Mouse (Mus musculus) MEL (cell line): Measurements from ENCODE around the gene Msantd1. TPM values are rescaled to one million over a fixed set of nuclear protein-coding genes. Genes with fewer than 3 reads are reported as not detected.
A peak's percentile ranks its signal among the peaks of the same experiment; 100 is the strongest.

Source experiments
- DNase-seq: peaks from one replicate; pipeline ENCODE4 v3.0.0; 2011; ENCODE audit warnings: low read depth, low spot score
- H3K27ac ChIP-seq: 2 replicates; pipeline ENCODE4 v1.5.1; 2012; ENCODE audit warnings: low read depth, mild to moderate bottlenecking, control low read depth, low read length, moderate library complexity; ENCODE audit not compliant: control insufficient read depth
- H3K27me3 ChIP-seq, 2 experiments: fragments of 150-350 bp in 1 of 2; sonication (generic) in 1 of 2; 2 replicates each; pipeline ENCODE4 v1.6.1; 2012; ENCODE audit warnings: low read length in 2 of 2, mild to moderate bottlenecking in 2 of 2, improper control_type of control experiment in 1 of 2, moderate library complexity in 1 of 2; ENCODE audit not compliant: insufficient read depth in 2 of 2, control insufficient read depth in 1 of 2
- H3K36me3 ChIP-seq, 2 experiments: 2 replicates each; pipeline ENCODE4 v1.6.1; 2012 to 2014; ENCODE audit warnings: low read length in 2 of 2, improper control_type of control experiment in 1 of 2, inconsistent platforms in 1 of 2, mild to moderate bottlenecking in 1 of 2; ENCODE audit not compliant: insufficient read depth in 2 of 2, control insufficient read depth in 1 of 2
- H3K4me1 ChIP-seq, 2 experiments: fragments of 150-350 bp in 1 of 2; sonication (generic) in 1 of 2; 2 replicates each; pipeline ENCODE4 v1.6.1; 2012; ENCODE audit warnings: low read length in 2 of 2, improper control_type of control experiment in 1 of 2, mild to moderate bottlenecking in 1 of 2; ENCODE audit not compliant: insufficient read depth in 2 of 2, control insufficient read depth in 1 of 2
- H3K4me3 ChIP-seq, 2 experiments: fragments of 150-350 bp in 1 of 2; sonication (generic) in 1 of 2; 2 replicates each; pipeline ENCODE4 v1.5.1; 2012; ENCODE audit warnings: low read depth in 2 of 2, low read length in 2 of 2, mild to moderate bottlenecking in 2 of 2, moderate library complexity in 2 of 2, control low read depth in 1 of 2, improper control_type of control experiment in 1 of 2; ENCODE audit not compliant: control insufficient read depth in 1 of 2, insufficient read depth in 1 of 2
- H3K79me2 ChIP-seq: 2 replicates; pipeline ENCODE4 v1.6.1; 2012; ENCODE audit warnings: mild to moderate bottlenecking, low read length, moderate library complexity; ENCODE audit not compliant: control insufficient read depth, poor library complexity, insufficient read depth
- H3K9ac ChIP-seq: 2 replicates; pipeline ENCODE4 v1.6.1; 2012; ENCODE audit warnings: low read depth, mild to moderate bottlenecking, control low read depth, low read length, moderate library complexity; ENCODE audit not compliant: control insufficient read depth, poor library complexity, severe bottlenecking
- H3K9me3 ChIP-seq: fragments of 150-350 bp; sonication (generic); replicated peaks from 2 replicates; pipeline ENCODE4 v1.6.1; 2012; ENCODE audit warnings: mild to moderate bottlenecking, low read length, improper control_type of control experiment, moderate library complexity; ENCODE audit not compliant: insufficient read depth
- BHLHE40 ChIP-seq: IDR thresholded peaks from 2 replicates; pipeline ENCODE4 v1.6.1; 2012; ENCODE audit warnings: low read depth, mild to moderate bottlenecking, inconsistent platforms, low read length, improper control_type of control experiment, borderline replicate concordance
- CHD1 ChIP-seq: IDR thresholded peaks from 2 replicates; pipeline ENCODE4 v1.6.1; 2012; ENCODE audit warnings: low read depth, mild to moderate bottlenecking, inconsistent platforms, low read length, improper control_type of control experiment
- ELF1 ChIP-seq: IDR thresholded peaks from 2 replicates; pipeline ENCODE4 v1.6.1; 2014; ENCODE audit warnings: low read depth, mild to moderate bottlenecking, inconsistent platforms, low read length, improper control_type of control experiment, moderate library complexity
- EP300 ChIP-seq, 2 experiments: IDR thresholded peaks; 2 replicates each; pipeline ENCODE4 v1.6.1; 2011; ENCODE audit warnings: improper control_type of control experiment in 2 of 2, low read length in 2 of 2, low read depth in 1 of 2, mild to moderate bottlenecking in 1 of 2
- ETS1 ChIP-seq: IDR thresholded peaks from 2 replicates; pipeline ENCODE4 v1.6.1; 2012; ENCODE audit warnings: low read depth, mild to moderate bottlenecking, inconsistent platforms, low read length, improper control_type of control experiment, moderate library complexity
- HCFC1 ChIP-seq: IDR thresholded peaks from 2 replicates; pipeline ENCODE4 v1.6.1; 2012; ENCODE audit warnings: low read depth, mild to moderate bottlenecking, inconsistent platforms, low read length, improper control_type of control experiment, moderate library complexity
- KAT2A ChIP-seq: conservative IDR thresholded peaks from 2 replicates; pipeline ENCODE4 v1.6.1; 2012; ENCODE audit warnings: low read depth, low read length, improper control_type of control experiment, inconsistent platforms
- MAFK ChIP-seq: IDR thresholded peaks from 2 replicates; pipeline ENCODE4 v1.6.1; 2011; ENCODE audit warnings: low read depth, mild to moderate bottlenecking, low read length, improper control_type of control experiment, borderline replicate concordance
- MAX ChIP-seq: IDR thresholded peaks from 2 replicates; pipeline ENCODE4 v1.6.1; 2011; ENCODE audit warnings: low read length, improper control_type of control experiment
- MAZ ChIP-seq: IDR thresholded peaks from 2 replicates; pipeline ENCODE4 v1.6.1; 2012; ENCODE audit warnings: low read depth, mild to moderate bottlenecking, inconsistent platforms, low read length, improper control_type of control experiment
- MYB ChIP-seq: IDR thresholded peaks from 2 replicates; pipeline ENCODE4 v1.6.1; 2011; ENCODE audit warnings: mild to moderate bottlenecking, low read depth, low read length, improper control_type of control experiment
- NELFE ChIP-seq: IDR thresholded peaks from 2 replicates; pipeline ENCODE4 v1.6.1; 2011; ENCODE audit warnings: low read depth, low read length, improper control_type of control experiment
- NRF1 ChIP-seq: IDR thresholded peaks from 2 replicates; pipeline ENCODE4 v1.6.1; 2014; ENCODE audit warnings: low read depth, mild to moderate bottlenecking, inconsistent platforms, low read length, improper control_type of control experiment, moderate library complexity; ENCODE audit not compliant: poor library complexity, insufficient read depth, severe bottlenecking
- POLR2A ChIP-seq, 2 experiments: IDR thresholded peaks; 2 replicates each; pipeline ENCODE4 v1.6.1; 2011 to 2012; ENCODE audit warnings: low read length in 2 of 2, mild to moderate bottlenecking in 2 of 2, control low read depth in 1 of 2, improper control_type of control experiment in 1 of 2, low read depth in 1 of 2, moderate library complexity in 1 of 2; ENCODE audit not compliant: control insufficient read depth in 1 of 2, insufficient read depth in 1 of 2, poor library complexity in 1 of 2
- POLR2AphosphoS5 ChIP-seq: IDR thresholded peaks from 2 replicates; pipeline ENCODE4 v1.6.1; 2012; ENCODE audit warnings: low read depth, borderline replicate concordance, mild to moderate bottlenecking, inconsistent platforms, low read length, moderate library complexity, mixed read lengths
- RAD21 ChIP-seq: IDR thresholded peaks from 2 replicates; pipeline ENCODE4 v1.6.1; 2011; ENCODE audit warnings: mild to moderate bottlenecking, low read depth, low read length, improper control_type of control experiment
- RCOR1 ChIP-seq: IDR thresholded peaks from 2 replicates; pipeline ENCODE4 v1.6.1; 2012; ENCODE audit warnings: low read depth, mild to moderate bottlenecking, inconsistent platforms, low read length, improper control_type of control experiment
- SMC3 ChIP-seq: IDR thresholded peaks from 2 replicates; pipeline ENCODE4 v1.6.1; 2011; ENCODE audit warnings: low read depth, low read length, improper control_type of control experiment
- TBP ChIP-seq: IDR thresholded peaks from 2 replicates; pipeline ENCODE4 v1.8.0; 2011; ENCODE audit warnings: low read depth, low read length, improper control_type of control experiment
- TCF12 ChIP-seq: IDR thresholded peaks from 2 replicates; pipeline ENCODE4 v1.6.1; 2014; ENCODE audit warnings: low read depth, mild to moderate bottlenecking, inconsistent platforms, low read length, improper control_type of control experiment, moderate library complexity
- UBTF ChIP-seq: IDR thresholded peaks from 2 replicates; pipeline ENCODE4 v1.6.1; 2012; ENCODE audit warnings: low read depth, mild to moderate bottlenecking, inconsistent platforms, low read length, improper control_type of control experiment, moderate library complexity, borderline replicate concordance; ENCODE audit not compliant: insufficient read depth
- ZMIZ1 ChIP-seq: IDR thresholded peaks from 2 replicates; pipeline ENCODE4 v1.6.1; 2012; ENCODE audit warnings: low read depth, mild to moderate bottlenecking, inconsistent platforms, low read length, improper control_type of control experiment, moderate library complexity
- ZNF384 ChIP-seq: IDR thresholded peaks from 2 replicates; pipeline ENCODE4 v1.6.1; 2012; ENCODE audit warnings: low read depth, mild to moderate bottlenecking, inconsistent platforms, low read length, improper control_type of control experiment
- polyA plus RNA-seq, 2 experiments: library from polyadenylated mRNA; stranded (reverse) in 1 of 2; unstranded in 1 of 2; fragments of >175 nt in 1 of 2; fragments of >200 nt in 1 of 2; gene quantifications; 2 replicates each; pipeline versions ENCODE4 v1.2.1 to v1.2.4; 2012; ENCODE audit warnings: low replicate concordance in 2 of 2, low read depth in 1 of 2; ENCODE audit not compliant: insufficient read length in 2 of 2, insufficient read depth in 1 of 2, missing spikeins in 1 of 2
- total RNA-seq: library from RNA; depleted of rRNA; stranded (reverse); fragments of 300-350 nt; gene quantifications from 2 replicates; pipeline ENCODE4 v1.2.3, GENCODE M21; 2012

The Msantd1 gene
- total and polyA plus RNA-seq, 3 experiments: 0.27 to 0.88 TPM; not detected in 1

GRCm38 (mm10) chr5:34931516-34932457, 24.0 kb downstream of the Msantd1 start:
- no peaks in the 10 kb centered on the region for H3K27me3 ChIP-seq
- H3K4me3 ChIP-seq: no peak overlapping the region
- H3K4me1 ChIP-seq: peaks cover 4 to 7% of the 10 kb centered on the region in 2 experiments
- no peaks in the 10 kb centered on the region for H3K79me2 ChIP-seq
- no peak overlapping the region for H3K9ac ChIP-seq
- TF ChIP-seq EP300 (IDR thresholded peaks at IDR 0.05; ENCODE audit: low read depth in 1 of 2, low read length in 2 of 2) (no peak), TCF12 (no peak), NRF1 (no peak), ZMIZ1 (no peak), MYB (no peak), POLR2AphosphoS5 (no peak), BHLHE40 (no peak), MAZ (no peak), NELFE (no peak), UBTF (no peak), ZNF384 (no peak)
- no peak for DNase-seq
- no peak overlapping the region for H3K27ac ChIP-seq
- peaks cover 0 to 9% of the 10 kb centered on the region in 2 experiments; a peak in 2 of 4 replicates for H3K36me3 ChIP-seq
- no peaks in the 10 kb centered on the region for H3K9me3 ChIP-seq

DNA sequence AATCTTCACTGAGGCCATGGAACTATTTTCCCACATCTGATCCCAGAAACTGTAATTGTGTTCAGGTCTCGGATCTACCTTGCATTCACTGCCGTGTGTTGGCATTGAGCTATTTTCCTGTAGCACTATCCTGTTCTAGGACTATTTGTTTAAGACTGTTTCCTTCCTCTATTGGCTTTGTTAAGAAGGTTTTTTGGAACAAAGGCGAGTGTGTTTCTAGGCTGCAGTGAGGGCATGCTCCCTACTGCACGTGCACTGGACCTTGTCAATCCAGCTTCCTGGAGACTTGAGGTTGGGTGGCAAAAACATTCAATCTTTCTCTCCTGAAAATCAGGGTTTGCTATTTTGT, 24.6 kb downstream of the Msantd1 start:
- H3K4me1 ChIP-seq: peaks cover 4 to 7% of the 10 kb centered on the region in 2 experiments
- H3K9me3 ChIP-seq: no peaks in the 10 kb centered on the region
- H3K79me2 ChIP-seq: no peaks in the 10 kb centered on the region
- DNase-seq: no peak
- H3K4me3 ChIP-seq: no peak overlapping the region
- TF ChIP-seq BHLHE40: no peak
- H3K9ac ChIP-seq: no peak overlapping the region
- H3K27me3 ChIP-seq: no peaks in the 10 kb centered on the region
- no peak overlapping the region for H3K27ac ChIP-seq
- H3K36me3 ChIP-seq: peaks cover 0 to 9% of the 10 kb centered on the region in 2 experiments; a peak in 2 of 4 replicates

GRCm38 (mm10) chr5:34933461-34933860, 25.6 kb downstream of the Msantd1 start:
- Histone ChIP-seq H3K4me3 (no peak overlapping the region), H3K4me1 (peaks cover 4 to 12% of the 10 kb centered on the region in 2 experiments), H3K27me3 (no peaks in the 10 kb centered on the region), H3K9me3 (no peaks in the 10 kb centered on the region), H3K79me2 (no peaks in the 10 kb centered on the region), H3K9ac (no peak overlapping the region), H3K27ac (no peak overlapping the region), H3K36me3 (peaks cover 0 to 7% of the 10 kb centered on the region in 2 experiments; a peak in 2 of 4 replicates)
- peak; percentile 73 for DNase-seq
- no peak for TF ChIP-seq CHD1
- TF ChIP-seq TCF12: no peak
- no peak for TF ChIP-seq ETS1
- no peak for TF ChIP-seq TBP
- TF ChIP-seq POLR2AphosphoS5: no peak
- TF ChIP-seq NRF1: no peak
- TF ChIP-seq EP300 (IDR thresholded peaks at IDR 0.05; ENCODE audit: low read depth in 1 of 2, low read length in 2 of 2): no peak
- peak; percentile 80 for TF ChIP-seq SMC3
- TF ChIP-seq POLR2A (IDR thresholded peaks at IDR 0.05; ENCODE audit: control insufficient read depth in 1 of 2, insufficient read depth in 1 of 2, low read depth in 1 of 2, low read length in 2 of 2, poor library complexity in 1 of 2): no peak
- no peak for TF ChIP-seq MAX
- TF ChIP-seq BHLHE40: no peak
- TF ChIP-seq KAT2A: no peak
- no peak for TF ChIP-seq MAFK
- TF ChIP-seq MAZ: no peak
- TF ChIP-seq HCFC1: no peak
- TF ChIP-seq RCOR1: no peak
- TF ChIP-seq ELF1: no peak
- peak; percentile 59 for TF ChIP-seq RAD21
